Comparison of ENCODE assay signal across 1 mouse cellular context in the genomic region with DNA sequence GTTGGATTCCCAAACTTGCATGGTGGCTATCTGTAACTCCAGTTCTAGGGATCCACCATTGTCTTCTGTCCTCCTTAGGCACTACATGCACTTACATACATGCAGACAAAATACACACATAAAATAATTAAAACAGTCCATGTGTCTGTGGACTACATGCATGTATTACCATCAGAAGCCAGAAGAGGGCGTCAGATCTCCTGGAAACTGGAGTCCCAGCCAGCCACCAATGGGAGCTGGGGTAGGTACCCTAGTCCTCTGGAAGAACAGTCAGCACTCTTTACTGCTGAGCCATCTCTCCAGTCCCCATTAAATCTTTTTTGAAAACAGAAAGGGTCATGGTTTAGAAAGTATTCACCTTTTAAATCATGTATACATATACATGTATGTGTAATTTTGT.
TF ChIP-seq lines count a peak whose summit lies in the region.

No protein-coding gene starts in this region.

TF ChIP-seq in CH12.LX, 34 proteins besides CTCF, POLR2A, EP300 and RAD21 (continued from another document):
- no peak for TF ChIP-seq ETS1 (conservative IDR thresholded peaks at IDR 0.05; ENCODE audit: low read depth, low read length)
- TF ChIP-seq MAZ (IDR thresholded peaks at IDR 0.05; ENCODE audit: low read depth, low read length): no peak
- no peak for TF ChIP-seq RCOR1 (conservative IDR thresholded peaks at IDR 0.05; ENCODE audit: low read depth, low read length)
- no peak for TF ChIP-seq JUN (IDR thresholded peaks at IDR 0.05; ENCODE audit: insufficient read depth, low read depth, low read length)
- TF ChIP-seq GABPA (IDR thresholded peaks at IDR 0.05; ENCODE audit: insufficient replicate concordance, low read depth, low read length): no peak
- TF ChIP-seq ELF1 (IDR thresholded peaks at IDR 0.05; ENCODE audit: low read depth, low read length): no peak
- TF ChIP-seq MEF2A (IDR thresholded peaks at IDR 0.05; ENCODE audit: borderline replicate concordance, low read depth, low read length): no peak
- no peak for TF ChIP-seq POLR2AphosphoS2 (IDR thresholded peaks at IDR 0.05; ENCODE audit: low read depth, low read length)
- TF ChIP-seq CHD1 (IDR thresholded peaks at IDR 0.05; ENCODE audit: low read depth, low read length): no peak
- no peak for TF ChIP-seq ZNF384 (IDR thresholded peaks at IDR 0.05; ENCODE audit: low read depth, low read length)
- no peak for TF ChIP-seq ZKSCAN1 (IDR thresholded peaks at IDR 0.05; ENCODE audit: borderline replicate concordance, low read depth, low read length)
- no peak for TF ChIP-seq MAX (IDR thresholded peaks at IDR 0.05; ENCODE audit: low read length)
- TF ChIP-seq BHLHE40 (IDR thresholded peaks at IDR 0.05; ENCODE audit: low read depth, low read length): no peak
- no peak for TF ChIP-seq NRF1 (IDR thresholded peaks at IDR 0.05; ENCODE audit: low read depth, low read length)
- TF ChIP-seq HCFC1 (IDR thresholded peaks at IDR 0.05; ENCODE audit: low read depth, low read length): no peak
- TF ChIP-seq ZMIZ1 (IDR thresholded peaks at IDR 0.05; ENCODE audit: low read depth, low read length): no peak
- TF ChIP-seq IRF4 (IDR thresholded peaks at IDR 0.05; ENCODE audit: low read depth, low read length): peak; percentile 10; the same call in 1 of the 2 replicates
- TF ChIP-seq KAT2A (IDR thresholded peaks at IDR 0.05; ENCODE audit: insufficient replicate concordance, low read length): no peak
- no peak for TF ChIP-seq TBP (conservative IDR thresholded peaks at IDR 0.05; ENCODE audit: low read depth, low read length)
- no peak for TF ChIP-seq USF1 (IDR thresholded peaks at IDR 0.05; ENCODE audit: low read depth, low read length)
- no peak for TF ChIP-seq SIN3A (IDR thresholded peaks at IDR 0.05; ENCODE audit: low read length)
- no peak for TF ChIP-seq ZC3H11A (IDR thresholded peaks at IDR 0.05; ENCODE audit: low read depth, low read length)
- no peak for TF ChIP-seq PAX5 (IDR thresholded peaks at IDR 0.05; ENCODE audit: low read length)
